Mouse (Mus musculus): Measurements from ENCODE around the gene Cxcr5. TPM values are rescaled to one million over a fixed set of nuclear protein-coding genes. Genes with fewer than 3 reads are reported as not detected.

The Cxcr5 gene
- polyA plus RNA-seq (2015; fragmentation: Nextera tagmentation; extraction: Ambion mirVana): not detected in 2 replicates

DNA sequence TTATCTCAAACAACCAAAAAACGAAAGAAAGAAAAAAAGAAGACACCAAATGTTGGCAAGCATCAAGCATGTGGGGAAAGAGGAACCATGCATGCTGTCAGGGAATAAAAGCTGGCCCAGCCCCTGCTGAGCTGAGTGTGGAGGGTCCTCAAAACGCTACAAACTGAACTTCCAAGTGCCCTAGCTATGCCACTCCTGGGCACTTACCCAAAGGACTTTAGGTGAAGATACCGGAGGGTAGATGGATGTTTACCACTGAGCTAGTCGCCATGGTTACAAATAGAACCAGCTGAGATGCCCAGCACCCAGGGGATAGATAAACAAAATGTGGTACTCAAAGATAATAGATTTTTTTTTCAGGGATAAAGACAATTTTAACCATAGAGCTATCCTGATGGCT lies at the start of gene Cxcr5:
Gene Cxcr5 (minus strand): TSS at position 281 of the 400 bp plus-strand sequence.
- Histone ChIP-seq H3K36me3 (ENCODE audit: control insufficient read depth, insufficient read depth) (no peaks in the 10 kb centered on the region), H3K27ac (ENCODE audit: low read length) (no peak within 1 kb of the TSS), H3K4me3 (replicated peaks; ENCODE audit: low read length) (no peak within 1 kb of the TSS), H3K9ac (replicated peaks; ENCODE audit: low read depth, low read length) (no peak within 1 kb of the TSS), H3K4me1 (replicated peaks; ENCODE audit: control insufficient read depth, insufficient read depth, low read length) (0 out of 2 replicates have a peak, but pooled peaks cover 2% of the 10 kb centered on the region), H3K9me3 (ENCODE audit: control insufficient read depth, low read length) (no peaks in the 10 kb centered on the region), H3K4me2 (ENCODE audit: low read length) (no peak within 1 kb of the TSS), H3K27me3 (replicated peaks; ENCODE audit: control insufficient read depth, insufficient read depth, low read length) (no peaks in the 10 kb centered on the region)
- 61% methylated on average over 4 of the region's 4 CpGs for WGBS
- ATAC-seq: no peak

DNA sequence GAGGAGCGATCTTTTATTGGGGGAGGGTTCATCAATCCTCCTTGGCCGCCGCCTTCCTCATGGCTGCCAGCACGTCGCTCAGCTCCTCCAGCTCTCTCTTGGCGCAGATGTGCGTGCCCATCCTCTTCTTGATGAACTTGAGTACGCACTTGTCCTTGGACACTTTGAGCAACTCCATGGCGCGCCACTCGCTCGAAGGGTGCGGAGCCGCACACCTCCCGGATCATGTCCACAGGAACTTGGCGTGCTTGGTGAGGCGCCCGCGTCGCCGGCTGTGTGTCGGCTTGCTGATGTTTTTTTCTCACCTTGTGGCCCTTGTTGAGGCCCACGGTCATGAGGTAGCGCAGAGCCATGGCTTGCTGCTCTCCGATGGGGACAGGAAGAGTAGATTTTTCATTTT lies 48.7 kb upstream of the Cxcr5 start:
- Histone ChIP-seq H3K4me1 (replicated peaks; ENCODE audit: control insufficient read depth, insufficient read depth, low read length) (peaks cover 24% of the 10 kb centered on the region), H3K27ac (ENCODE audit: low read length) (no peak overlapping the region), H3K9ac (replicated peaks; ENCODE audit: low read depth, low read length) (no peak overlapping the region), H3K36me3 (ENCODE audit: control insufficient read depth, insufficient read depth) (peaks cover 32% of the 10 kb centered on the region), H3K4me2 (ENCODE audit: low read length) (no peak overlapping the region), H3K4me3 (replicated peaks; ENCODE audit: low read length) (no peak overlapping the region), H3K27me3 (replicated peaks; ENCODE audit: control insufficient read depth, insufficient read depth, low read length) (no peaks in the 10 kb centered on the region), H3K9me3 (ENCODE audit: control insufficient read depth, low read length) (no peaks in the 10 kb centered on the region)
- 96% methylated on average over 25 of the region's 25 CpGs for WGBS
- ATAC-seq: no peak

DNA sequence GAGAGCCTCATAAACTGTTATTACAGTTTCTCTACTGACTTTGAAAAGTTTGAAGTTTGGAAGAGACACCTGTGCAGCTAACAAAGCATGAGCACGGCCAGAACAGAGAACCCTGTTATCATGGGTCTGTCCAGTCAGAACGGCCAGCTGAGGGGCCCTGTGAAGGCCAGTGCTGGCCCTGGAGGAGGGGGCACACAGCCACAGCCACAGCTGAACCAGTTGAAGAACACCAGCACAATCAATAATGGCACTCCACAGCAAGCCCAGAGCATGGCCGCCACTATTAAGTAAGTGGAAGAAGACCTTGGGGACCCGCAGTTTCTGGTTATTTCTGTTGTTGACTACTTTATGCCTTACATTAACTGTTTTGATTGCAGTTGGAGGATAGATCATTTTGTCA lies 45.6 kb upstream of the Cxcr5 start:
- Histone ChIP-seq H3K9ac (replicated peaks; ENCODE audit: low read depth, low read length) (no peak overlapping the region), H3K27ac (ENCODE audit: low read length) (no peak overlapping the region), H3K27me3 (replicated peaks; ENCODE audit: control insufficient read depth, insufficient read depth, low read length) (no peaks in the 10 kb centered on the region), H3K4me2 (ENCODE audit: low read length) (peak overlapping the region; percentile 36), H3K36me3 (ENCODE audit: control insufficient read depth, insufficient read depth) (peaks cover 10% of the 10 kb centered on the region), H3K4me3 (replicated peaks; ENCODE audit: low read length) (peak overlapping the region; percentile 21; the same call in 1 of the 2 replicates), H3K4me1 (replicated peaks; ENCODE audit: control insufficient read depth, insufficient read depth, low read length) (peaks cover 38% of the 10 kb centered on the region), H3K9me3 (ENCODE audit: control insufficient read depth, low read length) (no peaks in the 10 kb centered on the region)
- 63% methylated on average over 4 of the region's 4 CpGs for WGBS
- ATAC-seq: no peak

DNA sequence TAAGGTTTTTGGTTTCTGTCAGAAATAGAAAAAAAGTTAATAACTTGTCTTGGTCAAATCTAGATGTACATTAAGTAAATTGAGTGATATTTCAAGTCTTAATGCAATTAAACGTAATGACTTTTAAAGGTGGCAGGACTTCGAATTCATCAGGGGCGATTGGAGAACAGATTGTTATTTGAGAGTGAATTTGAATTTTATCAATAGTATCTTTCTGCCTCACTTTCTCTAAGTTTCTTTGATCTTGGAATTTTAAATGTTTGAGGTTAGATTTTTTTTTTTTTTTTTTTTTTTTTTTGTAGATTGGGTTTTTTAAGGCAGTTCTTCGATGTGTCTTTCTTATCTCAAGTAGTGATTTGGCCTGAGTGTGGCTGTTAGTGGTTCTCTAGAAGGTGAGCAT lies 45.0 kb upstream of the Cxcr5 start:
- Histone ChIP-seq H3K9ac (replicated peaks; ENCODE audit: low read depth, low read length) (no peak overlapping the region), H3K36me3 (ENCODE audit: control insufficient read depth, insufficient read depth) (peaks cover 10% of the 10 kb centered on the region), H3K4me2 (ENCODE audit: low read length) (peak overlapping the region; percentile 51), H3K27ac (ENCODE audit: low read length) (no peak overlapping the region), H3K27me3 (replicated peaks; ENCODE audit: control insufficient read depth, insufficient read depth, low read length) (no peaks in the 10 kb centered on the region), H3K4me3 (replicated peaks; ENCODE audit: low read length) (no peak overlapping the region; the same call in 1 of the 2 replicates), H3K4me1 (replicated peaks; ENCODE audit: control insufficient read depth, insufficient read depth, low read length) (peaks cover 38% of the 10 kb centered on the region), H3K9me3 (ENCODE audit: control insufficient read depth, low read length) (no peaks in the 10 kb centered on the region)
- no peak for ATAC-seq
- 63% methylated on average over 4 of the region's 4 CpGs for WGBS

DNA sequence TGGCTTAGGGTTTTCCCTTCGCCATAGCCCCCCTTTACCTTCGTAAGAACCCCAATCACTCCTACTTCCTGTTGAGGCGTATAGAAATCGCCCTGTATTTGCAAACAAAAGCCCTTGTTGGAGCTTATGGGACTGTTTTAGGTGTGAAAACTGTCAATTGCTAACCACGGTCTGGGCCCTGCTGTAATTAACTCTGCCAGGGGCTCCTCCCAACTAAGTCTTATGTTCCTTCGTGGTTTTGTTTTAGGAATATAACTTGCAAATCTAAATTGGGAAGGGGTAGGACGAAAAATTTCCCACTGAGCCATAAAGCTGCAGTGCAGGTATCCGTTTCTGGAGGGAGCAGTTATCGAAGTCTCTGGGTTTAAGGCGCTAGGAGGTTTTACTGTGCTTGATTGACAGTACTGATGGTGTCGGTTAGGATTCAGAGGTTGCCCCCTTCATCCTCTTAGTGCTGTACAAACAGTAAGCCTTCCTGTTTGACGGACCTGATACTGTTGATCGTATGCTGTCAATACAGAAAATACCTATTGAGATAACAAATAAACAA lies 44.0 kb upstream of the Cxcr5 start:
- peaks cover 38% of the 10 kb centered on the region for H3K4me1 ChIP-seq (replicated peaks; ENCODE audit: control insufficient read depth, insufficient read depth, low read length)
- no peaks in the 10 kb centered on the region for H3K9me3 ChIP-seq (ENCODE audit: control insufficient read depth, low read length)
- ATAC-seq: no peak

GRCm38 (mm10) chr9:44604779-44605615 lies 43.3 kb upstream of the Cxcr5 start, which contains the start of gene Ddx6:
Gene Ddx6, plus strand, starts transcription at chr9:44604892.
- H3K4me2 ChIP-seq (ENCODE audit: low read length): peak within 1 kb of the TSS; percentile 92
- peak within 1 kb of the TSS; percentile 99 for H3K27ac ChIP-seq (ENCODE audit: low read length)
- peak within 1 kb of the TSS; percentile 99 for H3K4me3 ChIP-seq (replicated peaks; ENCODE audit: low read length)
- peaks cover 38% of the 10 kb centered on the region for H3K4me1 ChIP-seq (replicated peaks; ENCODE audit: control insufficient read depth, insufficient read depth, low read length)
- no peaks in the 10 kb centered on the region for H3K27me3 ChIP-seq (replicated peaks; ENCODE audit: control insufficient read depth, insufficient read depth, low read length)
- H3K9ac ChIP-seq (replicated peaks; ENCODE audit: low read depth, low read length): peak within 1 kb of the TSS; percentile 100
- WGBS: under 1% methylated on average over 62 of the region's 80 CpGs
- peak; percentile 59 for ATAC-seq
- no peaks in the 10 kb centered on the region for H3K9me3 ChIP-seq (ENCODE audit: control insufficient read depth, low read length)
- peaks cover 6% of the 10 kb centered on the region for H3K36me3 ChIP-seq (ENCODE audit: control insufficient read depth, insufficient read depth)

More for the DNA sequence above, 44.0 kb upstream of the Cxcr5 start:
- H3K27me3 ChIP-seq (replicated peaks; ENCODE audit: control insufficient read depth, insufficient read depth, low read length): no peaks in the 10 kb centered on the region
- WGBS: under 1% methylated on average over 13 of the region's 13 CpGs
- peak overlapping the region; percentile 99 for H3K4me3 ChIP-seq (replicated peaks; ENCODE audit: low read length)
- H3K27ac ChIP-seq (ENCODE audit: low read length): peak overlapping the region; percentile 99
- peaks cover 10% of the 10 kb centered on the region for H3K36me3 ChIP-seq (ENCODE audit: control insufficient read depth, insufficient read depth)
- peak overlapping the region; percentile 100 for H3K9ac ChIP-seq (replicated peaks; ENCODE audit: low read depth, low read length)
- H3K4me2 ChIP-seq (ENCODE audit: low read length): peak overlapping the region; percentile 51

- peak overlapping the region; percentile 99 for H3K4me3 ChIP-seq (replicated peaks; ENCODE audit: low read length)
- peak overlapping the region; percentile 100 for H3K9ac ChIP-seq (replicated peaks; ENCODE audit: low read depth, low read length)
- peaks cover 6% of the 10 kb centered on the region for H3K36me3 ChIP-seq (ENCODE audit: control insufficient read depth, insufficient read depth)
- WGBS: under 1% methylated on average over 39 of the region's 65 CpGs
- H3K4me2 ChIP-seq (ENCODE audit: low read length): peak overlapping the region; percentile 92
- H3K9me3 ChIP-seq (ENCODE audit: control insufficient read depth, low read length): no peaks in the 10 kb centered on the region
- no peaks in the 10 kb centered on the region for H3K27me3 ChIP-seq (replicated peaks; ENCODE audit: control insufficient read depth, insufficient read depth, low read length)
- H3K27ac ChIP-seq (ENCODE audit: low read length): peak overlapping the region; percentile 99
- peak; percentile 71 for ATAC-seq
- H3K4me1 ChIP-seq (replicated peaks; ENCODE audit: control insufficient read depth, insufficient read depth, low read length): peaks cover 39% of the 10 kb centered on the region
Measured at GRCm38 (mm10) chr9:44604290-44604778, 42.7 kb upstream of the Cxcr5 start.

GRCm38 (mm10) chr9:44603454-44604289 lies 42.0 kb upstream of the Cxcr5 start:
- Histone ChIP-seq H3K4me1 (replicated peaks; ENCODE audit: control insufficient read depth, insufficient read depth, low read length) (peaks cover 40% of the 10 kb centered on the region), H3K9me3 (ENCODE audit: control insufficient read depth, low read length) (no peaks in the 10 kb centered on the region), H3K27ac (ENCODE audit: low read length) (peak overlapping the region; percentile 99), H3K9ac (replicated peaks; ENCODE audit: low read depth, low read length) (peak overlapping the region; percentile 100), H3K4me2 (ENCODE audit: low read length) (peak overlapping the region; percentile 92), H3K36me3 (ENCODE audit: control insufficient read depth, insufficient read depth) (peaks cover 2% of the 10 kb centered on the region; the same call in 1 of the 2 replicates), H3K4me3 (replicated peaks; ENCODE audit: low read length) (peak overlapping the region; percentile 99), H3K27me3 (replicated peaks; ENCODE audit: control insufficient read depth, insufficient read depth, low read length) (no peaks in the 10 kb centered on the region)
- WGBS: under 1% methylated on average over 38 of the region's 38 CpGs
- ATAC-seq: peak; percentile 79

Data from forebrain, embryonic 16.5 days (tissue).